Mouse (Mus musculus) liver, embryonic 11.5 days (tissue): ENCODE data around the gene Tbc1d13. TPM values are rescaled to one million over a fixed set of nuclear protein-coding genes. Genes with fewer than 3 reads are reported as not detected.

ENCODE experiments used
- ATAC-seq: fragments of 200-750 bp; cut with Nextera tagmentation; replicated peaks from 2 replicates; pipeline ENCODE4 v1.8.0; 2017; ENCODE audit warnings: moderate number of reproducible peaks, mild to moderate bottlenecking, moderate TSS enrichment, moderate library complexity; ENCODE audit not compliant: low FRiP score
- DNase-seq: peaks from one replicate; pipeline ENCODE4 v3.0.0-alpha.2; 2017; ENCODE audit warnings: low spot score
- H3K27ac ChIP-seq: fragments of 300-500 bp; sonication (generic); 2 replicates; pipeline ENCODE4 v1.5.1; 2014; ENCODE audit warnings: mild to moderate bottlenecking, low read depth, low read length, control low read depth
- H3K27me3 ChIP-seq: fragments of 300-500 bp; sonication (generic); replicated peaks from 2 replicates; pipeline ENCODE4 v1.6.1; 2014; ENCODE audit warnings: low read length, mixed read lengths; ENCODE audit not compliant: control insufficient read depth, insufficient read depth
- H3K36me3 ChIP-seq: fragments of 300-500 bp; sonication (generic); 2 replicates; pipeline ENCODE4 v1.6.1; 2014; ENCODE audit warnings: mild to moderate bottlenecking, low read length, moderate library complexity, mixed read lengths; ENCODE audit not compliant: control insufficient read depth, insufficient read depth
- H3K4me1 ChIP-seq: fragments of 300-500 bp; sonication (generic); replicated peaks from 2 replicates; pipeline ENCODE4 v1.6.1; 2014; ENCODE audit warnings: low read length, mixed read lengths; ENCODE audit not compliant: control insufficient read depth, insufficient read depth
- H3K4me2 ChIP-seq: fragments of 300-500 bp; sonication (generic); 2 replicates; pipeline ENCODE4 v1.6.1; 2014; ENCODE audit warnings: mild to moderate bottlenecking, control low read depth, moderate library complexity
- H3K4me3 ChIP-seq: fragments of 300-500 bp; sonication (generic); 2 replicates; pipeline ENCODE4 v1.5.1; 2014; ENCODE audit warnings: low read depth, low read length, control low read depth
- H3K9ac ChIP-seq: fragments of 300-500 bp; sonication (generic); 2 replicates; pipeline ENCODE4 v1.6.1; 2014; ENCODE audit warnings: low read depth, low read length, control low read depth
- H3K9me3 ChIP-seq: fragments of 300-500 bp; sonication (generic); 2 replicates; pipeline ENCODE4 v1.6.1; 2016; ENCODE audit warnings: low read length, inconsistent platforms, mixed read lengths; ENCODE audit not compliant: control insufficient read depth
- WGBS: fragments of 180-500 bp; shearing (Covaris S2); extraction: QIAGEN DNeasy Blood & Tissue Kit; methylation state at CpG from one replicate; pipeline ENCODE4 v1.1.7; 2014; 5-methylcytosine and 5-hydroxymethylcytosine counted together
- polyA plus RNA-seq: library from polyadenylated mRNA; unstranded; fragments of >200 nt; fragmentation: Nextera tagmentation; extraction: Ambion mirVana; gene quantifications from 2 replicates; pipeline ENCODE4 v1.2.1, GENCODE M21; 2014

The Tbc1d13 gene
- polyA plus RNA-seq, 1 experiment from 2014 or later: 6.9 TPM

DNA sequence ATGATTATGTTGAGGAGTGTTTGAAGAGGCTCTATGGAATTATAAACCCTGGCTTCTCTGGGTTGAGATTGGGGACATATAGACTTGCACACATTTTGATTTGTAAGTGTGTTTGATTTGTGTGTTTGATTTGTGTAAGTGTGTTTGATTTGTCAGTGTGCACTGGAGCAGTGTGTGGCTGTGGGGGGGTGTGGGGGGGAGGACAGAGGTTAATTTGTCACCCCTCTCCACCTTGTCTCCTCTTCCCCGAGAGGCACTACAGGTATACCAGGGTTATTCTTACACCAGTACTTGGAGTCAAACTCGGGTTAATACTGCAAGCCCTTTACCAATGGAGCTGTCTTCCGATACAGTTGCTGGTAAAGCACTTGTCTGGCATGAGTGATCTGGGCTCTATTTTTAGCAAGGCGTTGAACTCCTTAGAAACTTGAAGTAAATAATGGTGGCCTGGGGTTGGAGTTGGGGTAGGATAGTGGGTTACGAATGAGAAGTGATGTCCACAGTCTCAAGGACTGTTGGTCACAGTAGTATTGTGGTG is 66.9 kb downstream of the Tbc1d13 start:
- DNase-seq: no peak
- H3K9ac ChIP-seq: no peak overlapping the region
- no peaks in the 10 kb centered on the region for H3K9me3 ChIP-seq
- no peaks in the 10 kb centered on the region for H3K27me3 ChIP-seq
- H3K4me2 ChIP-seq: no peak overlapping the region
- H3K4me1 ChIP-seq: peaks cover 13% of the 10 kb centered on the region
- H3K27ac ChIP-seq: peak overlapping the region; percentile 32; the same call in 1 of the 2 replicates
- H3K4me3 ChIP-seq: no peak overlapping the region
- no peak for ATAC-seq
- H3K36me3 ChIP-seq: no peaks in the 10 kb centered on the region
- WGBS: 74% methylated on average over 5 of the region's 5 CpGs

Other genes with a start within 250 kb of the Tbc1d13 start
- 81.7 and 83.4 TPM in 2 replicates for gene Odf2, start 244.5 kb upstream of the Tbc1d13 start, polyA plus RNA-seq
- gene Gle1, start 198.3 kb upstream of the Tbc1d13 start, polyA plus RNA-seq: 58.0 and 62.8 TPM in 2 replicates
- gene Sptan1, start 168.2 kb upstream of the Tbc1d13 start, polyA plus RNA-seq: 40.4 and 50.2 TPM in 2 replicates
- gene Wdr34, start 84.9 kb upstream of the Tbc1d13 start, polyA plus RNA-seq: 22.1 and 25.1 TPM in 2 replicates
- 641 and 659 TPM in 2 replicates for gene Set, start 76.4 kb upstream of the Tbc1d13 start, polyA plus RNA-seq
- 9.6 and 10.2 TPM in 2 replicates for gene Pkn3, start 56.1 kb upstream of the Tbc1d13 start, polyA plus RNA-seq
- gene Zdhhc12, start 40.1 kb upstream of the Tbc1d13 start, polyA plus RNA-seq: 51.9 and 53.7 TPM in 2 replicates
- 4.7 and 6.2 TPM in 2 replicates for gene Zer1, start 9.2 kb upstream of the Tbc1d13 start, polyA plus RNA-seq
- gene Endog, start 37.7 kb downstream of the Tbc1d13 start, polyA plus RNA-seq: 27.1 and 29.1 TPM in 2 replicates
- gene Spout1, start 44.7 kb downstream of the Tbc1d13 start, polyA plus RNA-seq: 85.0 and 87.2 TPM in 2 replicates
- 17.7 and 18.2 TPM in 2 replicates for gene Kyat1, start 72.1 kb downstream of the Tbc1d13 start, polyA plus RNA-seq
- gene Lrrc8a, start 104.0 kb downstream of the Tbc1d13 start, polyA plus RNA-seq: 21.4 and 21.7 TPM in 2 replicates
- 0.16 and 0.23 TPM in 2 replicates for gene Gm28035, start 106.8 kb downstream of the Tbc1d13 start, polyA plus RNA-seq
- gene Phyhd1, start 132.5 kb downstream of the Tbc1d13 start, polyA plus RNA-seq: 10.5 and 11.7 TPM in 2 replicates
- not detected in 2 replicates for gene Gm28038, start 147.3 kb downstream of the Tbc1d13 start, polyA plus RNA-seq
- 24.2 and 25.6 TPM in 2 replicates for gene Dolk, start 152.6 kb downstream of the Tbc1d13 start, polyA plus RNA-seq
- 60.1 and 64.5 TPM in 2 replicates for gene Nup188, start 152.7 kb downstream of the Tbc1d13 start, polyA plus RNA-seq
- gene Sh3glb2, start 225.6 kb downstream of the Tbc1d13 start, polyA plus RNA-seq: 44.0 and 48.9 TPM in 2 replicates
- gene Miga2, start 230.5 kb downstream of the Tbc1d13 start, polyA plus RNA-seq: 19.7 and 21.2 TPM in 2 replicates